Mouse (Mus musculus) C2C12 (cell line): Measurements from ENCODE around the gene Tmem233.

Experiments used
- CTCF ChIP-seq: IDR thresholded peaks from one replicate; pipeline ENCODE4 v1.5.1; 2011; ENCODE audit not compliant: control insufficient read depth, insufficient read depth, insufficient read length
- MAX ChIP-seq: IDR thresholded peaks from one replicate; pipeline ENCODE4 v1.6.1; 2011; ENCODE audit warnings: mild to moderate bottlenecking, control low read depth
- USF1 ChIP-seq: IDR thresholded peaks from one replicate; pipeline ENCODE4 v1.6.1; 2011; ENCODE audit warnings: low read depth, mild to moderate bottlenecking, control low read depth, moderate library complexity

DNA sequence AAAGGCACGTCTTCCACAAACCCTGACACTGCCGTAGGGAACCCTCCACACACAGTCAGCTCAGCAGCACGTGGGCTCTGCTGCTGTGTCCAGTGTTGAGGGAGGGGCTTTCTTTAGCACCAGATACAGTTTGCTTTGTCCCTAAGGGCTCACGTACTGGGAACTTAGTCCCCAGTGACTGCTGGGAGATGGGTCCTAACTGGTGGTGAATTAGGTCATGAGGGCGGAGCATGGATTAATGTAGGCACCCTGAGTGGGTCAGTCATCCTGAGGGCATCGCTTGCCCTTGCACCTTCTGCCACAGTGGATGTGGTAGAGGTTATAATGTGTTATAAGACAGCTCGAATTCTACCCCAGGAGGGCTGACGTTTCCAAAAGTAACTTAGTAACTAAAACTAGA lies 65.7 kb downstream of the Tmem233 start:
- TF ChIP-seq MAX (no peak), CTCF (no peak), USF1 (no peak)
